Mouse (Mus musculus): ENCODE results near the gene Gmpr2. TPM values are rescaled to one million over a fixed set of nuclear protein-coding genes. Genes with fewer than 3 reads are reported as not detected.

Gene Gmpr2
- polyA plus RNA-seq (2014; fragmentation: Illumina TruSeq; extraction: RNeasy Lipid Tissue Mini Kit (QIAGEN cat#74804)), result 28.1 TPM

DNA sequence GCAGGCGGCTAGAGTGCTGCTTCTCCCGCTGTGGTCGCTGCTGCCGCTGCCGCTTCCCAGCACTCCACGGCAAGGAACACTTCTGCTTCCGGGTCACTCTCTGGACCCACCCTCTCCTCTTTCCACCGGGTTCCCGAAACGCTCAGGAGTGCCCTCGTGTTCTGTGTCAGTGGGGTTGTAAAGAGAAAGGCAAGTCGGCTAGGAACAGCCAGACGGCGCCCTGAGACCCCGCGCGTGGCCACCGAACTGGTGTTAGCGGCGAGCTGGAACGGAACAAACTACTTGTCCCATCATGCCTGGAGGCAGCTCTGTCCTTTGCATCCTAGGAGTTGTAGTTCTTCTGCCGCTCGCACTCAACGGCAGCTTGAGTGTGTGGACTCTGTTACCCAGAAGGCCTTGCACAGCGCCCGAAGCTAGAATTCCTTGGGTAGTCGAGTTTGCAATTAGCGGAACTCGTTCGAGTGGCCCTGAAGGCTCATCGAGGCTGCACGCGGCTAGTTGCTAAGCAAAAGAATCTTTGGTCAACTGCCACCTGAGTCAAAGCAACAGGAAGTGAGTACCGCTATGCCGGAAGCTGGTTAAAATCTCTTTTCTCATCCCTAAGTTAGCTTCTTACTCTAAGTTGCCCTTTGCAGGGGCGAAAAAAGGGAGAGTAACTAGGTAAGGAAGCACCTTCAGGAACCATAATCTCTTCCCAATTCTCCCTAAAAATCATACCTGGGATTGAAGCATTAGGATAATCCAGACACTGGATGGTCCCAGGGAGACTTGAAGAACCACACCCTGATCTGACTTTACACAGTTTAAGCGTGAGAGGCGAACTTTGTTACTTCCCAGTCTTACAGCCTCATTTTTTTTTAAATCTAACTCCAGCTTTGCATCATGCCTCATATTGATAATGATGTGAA is at the start of gene Gmpr2, which contains the start of gene Nedd8:
Gene Gmpr2, plus strand, starts transcription at position 109 of the 908 bp plus-strand sequence.
Gene Nedd8, minus strand, starts transcription at position 292 of the 908 bp plus-strand sequence.

GRCm38 (mm10) chr14:55635523-55636007 is 36.2 kb upstream of the Gmpr2 start, which contains the start of gene Ipo4:
Ipo4 (minus strand) TSS chr14:55635957.

DNA sequence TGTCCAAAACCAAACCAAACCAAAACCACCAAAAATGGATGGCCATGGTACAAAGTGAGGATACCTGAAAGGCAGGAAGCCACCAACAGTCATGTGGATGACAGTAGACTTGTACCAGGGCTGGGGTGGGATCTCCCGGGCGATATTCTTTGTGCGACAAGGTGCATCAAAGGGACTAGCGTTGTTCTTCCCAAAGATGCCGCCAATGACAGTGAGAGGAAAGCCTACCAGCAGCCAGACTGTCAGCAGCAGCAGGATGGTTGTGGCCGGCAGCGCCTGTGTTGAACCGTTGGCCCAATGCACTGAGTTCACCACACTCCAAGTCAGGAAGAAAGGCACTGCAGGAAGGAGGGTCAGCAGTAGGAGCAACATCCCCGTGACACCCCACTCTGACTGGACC is 33.9 kb upstream of the Gmpr2 start, which contains the start of gene Gm49378:
Gene Gm49378, minus strand, starts transcription at position 101 of the 400 bp plus-strand sequence.

GRCm38 (mm10) chr14:55643060-55643907 is 28.5 kb upstream of the Gmpr2 start, which contains the start of gene Tm9sf1:
Tm9sf1 (minus strand) TSS chr14:55643806.

DNA sequence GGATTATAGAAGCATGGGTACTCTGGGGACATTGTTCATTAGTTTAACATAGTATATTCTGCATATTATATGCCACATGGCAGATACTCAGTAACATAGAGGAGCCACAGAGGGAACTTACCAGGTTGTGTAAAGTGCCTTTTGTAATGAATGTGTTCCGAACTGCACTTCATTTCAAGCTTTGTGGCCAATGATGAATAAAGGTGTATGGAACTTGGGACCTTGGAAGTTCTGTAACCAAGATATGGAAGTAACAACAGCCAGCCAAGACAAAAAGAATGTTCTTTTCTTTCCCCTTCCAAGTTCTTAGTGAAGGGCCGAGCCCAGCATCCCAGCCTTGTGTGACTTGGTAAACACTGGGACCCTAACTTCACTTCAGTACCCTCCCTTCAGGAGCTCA is 21.9 kb upstream of the Gmpr2 start, which contains the start of gene Tssk4:
Gene Tssk4, plus strand, starts transcription at position 301 of the 400 bp plus-strand sequence.

DNA sequence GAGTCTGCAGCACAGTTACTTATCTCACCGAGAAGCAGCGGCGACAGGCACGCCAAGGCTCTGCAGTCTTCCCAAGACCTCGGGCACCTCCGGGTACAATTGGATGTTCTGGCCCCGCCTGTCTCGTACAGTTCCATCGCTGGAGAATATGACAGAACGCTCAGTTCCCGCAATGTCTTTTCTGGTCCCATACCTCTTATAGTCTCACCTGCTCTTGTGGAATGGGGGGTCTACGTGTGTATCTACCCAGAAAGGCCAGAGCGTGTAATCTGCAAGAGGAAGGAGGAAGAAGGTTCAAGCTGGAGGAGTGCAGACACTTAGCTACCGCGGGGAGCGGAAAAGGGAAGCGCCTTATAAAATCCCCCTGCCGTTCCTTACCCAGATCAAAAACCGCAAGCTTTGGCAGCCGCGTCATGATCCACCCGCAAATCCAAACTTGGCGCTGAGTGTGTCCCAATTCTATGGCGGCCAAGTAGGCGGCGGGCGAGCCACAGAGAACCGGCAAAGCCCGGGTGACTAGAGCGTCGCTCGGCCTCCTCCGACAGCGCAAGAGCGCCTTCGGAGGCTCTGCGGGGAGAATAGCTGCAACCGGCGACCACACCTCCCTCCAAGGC is 11.7 kb upstream of the Gmpr2 start, which contains the start of gene Mdp1:
Gene Mdp1, minus strand, starts transcription at position 549 of the 614 bp plus-strand sequence.

DNA sequence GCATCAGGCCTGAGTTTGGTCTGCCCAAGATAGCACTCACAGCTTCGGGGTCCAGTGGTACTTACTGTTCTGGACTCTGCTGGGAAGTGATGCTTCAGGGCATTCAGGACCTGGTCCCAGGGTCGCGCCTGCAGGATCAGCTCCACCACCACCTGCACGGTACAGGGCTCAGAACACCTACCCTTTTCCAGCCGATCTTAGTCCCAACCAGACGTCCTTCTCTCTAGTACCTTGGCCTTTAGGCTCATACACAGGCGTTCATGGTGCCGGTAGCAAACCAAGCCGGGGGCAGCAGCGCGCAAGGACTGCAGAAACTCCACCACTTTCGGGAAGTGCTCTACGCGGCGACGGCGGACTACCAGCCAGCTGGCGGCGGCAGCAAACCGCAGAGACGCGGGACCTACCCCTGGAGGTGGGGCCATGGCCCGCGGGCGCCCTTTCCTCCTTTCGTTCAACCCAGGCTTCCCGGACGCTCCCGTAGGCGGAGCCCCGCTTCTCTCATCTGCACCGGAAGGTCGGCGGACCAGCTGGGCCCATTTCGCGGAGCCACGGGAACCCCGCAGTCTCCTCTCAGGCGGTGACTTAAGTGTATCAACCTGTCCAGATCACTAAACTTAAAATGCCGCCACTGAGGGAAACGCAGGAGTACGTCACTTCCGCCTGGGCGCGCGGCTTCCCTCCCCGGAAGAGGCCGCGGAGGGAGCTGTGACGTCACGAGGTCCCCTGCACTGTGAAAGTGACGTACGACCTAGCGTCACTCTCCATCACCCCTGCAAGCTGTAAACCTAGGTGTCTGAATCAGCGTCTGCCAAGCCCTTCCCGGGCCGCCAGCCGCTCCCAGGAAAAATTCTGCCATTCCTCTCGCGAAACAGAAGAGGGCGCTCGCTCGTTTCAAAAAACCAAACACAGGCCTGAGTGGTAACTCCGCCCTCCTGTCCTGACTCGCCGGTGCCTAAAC is 9.7 kb downstream of the Gmpr2 start, which contains the start of gene Tinf2:
Gene Tinf2, minus strand, starts transcription at position 661 of the 958 bp plus-strand sequence.

DNA sequence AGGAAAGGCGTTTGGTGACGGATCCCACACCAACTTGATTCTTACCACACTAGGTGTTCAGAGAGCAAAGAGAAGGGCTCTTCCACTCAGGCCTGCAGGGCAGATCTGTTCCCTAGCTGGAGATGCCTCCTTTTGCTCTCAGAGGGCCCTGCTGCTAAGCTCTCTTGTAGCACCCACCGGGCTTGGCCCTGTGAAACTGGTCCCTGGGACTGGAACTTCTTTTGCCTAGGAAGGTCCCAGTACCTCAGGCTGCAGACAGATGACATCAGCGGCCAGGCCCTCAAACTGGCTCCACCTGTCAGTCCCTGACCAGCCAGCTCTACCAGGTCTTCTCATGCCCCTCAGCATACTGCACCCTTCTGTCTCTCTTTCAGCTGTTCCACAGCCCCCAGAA is 42.0 kb downstream of the Gmpr2 start, which contains the start of gene Tgm1:
Gene Tgm1, minus strand, starts transcription at position 198 of the 394 bp plus-strand sequence.

GRCm38 (mm10) chr14:55721700-55722437 is 50.1 kb downstream of the Gmpr2 start, which contains the start of gene Rabggta:
Rabggta (minus strand) TSS chr14:55722263.

Other genes starting within 250 kb of the Gmpr2 start
- 25.6 TPM for gene Dhrs4, start 193.2 kb upstream of the Gmpr2 start, polyA plus RNA-seq (2014; fragmentation: Illumina TruSeq; extraction: RNeasy Lipid Tissue Mini Kit (QIAGEN cat#74804))
- gene Carmil3, start 181.3 kb upstream of the Gmpr2 start, polyA plus RNA-seq (2014; fragmentation: Illumina TruSeq; extraction: RNeasy Lipid Tissue Mini Kit (QIAGEN cat#74804)), result 0.17 TPM
- not detected for gene Cpne6, start 161.5 kb upstream of the Gmpr2 start, polyA plus RNA-seq (2014; fragmentation: Illumina TruSeq; extraction: RNeasy Lipid Tissue Mini Kit (QIAGEN cat#74804))
- gene Nrl, start 147.0 kb upstream of the Gmpr2 start, polyA plus RNA-seq (2014; fragmentation: Illumina TruSeq; extraction: RNeasy Lipid Tissue Mini Kit (QIAGEN cat#74804)), result not detected
- gene Pck2, start 131.7 kb upstream of the Gmpr2 start, polyA plus RNA-seq (2014; fragmentation: Illumina TruSeq; extraction: RNeasy Lipid Tissue Mini Kit (QIAGEN cat#74804)), result 10.0 TPM
- 8.8 TPM for gene Dcaf11, start 111.9 kb upstream of the Gmpr2 start, polyA plus RNA-seq (2014; fragmentation: Illumina TruSeq; extraction: RNeasy Lipid Tissue Mini Kit (QIAGEN cat#74804))
- gene A730061H03Rik, start 111.5 kb upstream of the Gmpr2 start, polyA plus RNA-seq (2014; fragmentation: Illumina TruSeq; extraction: RNeasy Lipid Tissue Mini Kit (QIAGEN cat#74804)), result not detected
- not detected for gene Fitm1, start 96.3 kb upstream of the Gmpr2 start, polyA plus RNA-seq (2014; fragmentation: Illumina TruSeq; extraction: RNeasy Lipid Tissue Mini Kit (QIAGEN cat#74804))
- 115 TPM for gene Psme1, start 93.8 kb upstream of the Gmpr2 start, polyA plus RNA-seq (2014; fragmentation: Illumina TruSeq; extraction: RNeasy Lipid Tissue Mini Kit (QIAGEN cat#74804))
- 2.7 TPM for gene Emc9, start 86.6 kb upstream of the Gmpr2 start, polyA plus RNA-seq (2014; fragmentation: Illumina TruSeq; extraction: RNeasy Lipid Tissue Mini Kit (QIAGEN cat#74804))
- gene Psme2, start 80.8 kb upstream of the Gmpr2 start, polyA plus RNA-seq (2014; fragmentation: Illumina TruSeq; extraction: RNeasy Lipid Tissue Mini Kit (QIAGEN cat#74804)), result 87.7 TPM
- 2.5 TPM for gene Rnf31, start 80.2 kb upstream of the Gmpr2 start, polyA plus RNA-seq (2014; fragmentation: Illumina TruSeq; extraction: RNeasy Lipid Tissue Mini Kit (QIAGEN cat#74804))
- gene Irf9, start 68.4 kb upstream of the Gmpr2 start, polyA plus RNA-seq (2014; fragmentation: Illumina TruSeq; extraction: RNeasy Lipid Tissue Mini Kit (QIAGEN cat#74804)), result 37.8 TPM
- 0.77 TPM for gene Rec8, start 53.9 kb upstream of the Gmpr2 start, polyA plus RNA-seq (2014; fragmentation: Illumina TruSeq; extraction: RNeasy Lipid Tissue Mini Kit (QIAGEN cat#74804))
- gene Ipo4, start 36.0 kb upstream of the Gmpr2 start, polyA plus RNA-seq (2014; fragmentation: Illumina TruSeq; extraction: RNeasy Lipid Tissue Mini Kit (QIAGEN cat#74804)), result 11.5 TPM
- 0.60 TPM for gene Gm49378, start 34.0 kb upstream of the Gmpr2 start, polyA plus RNA-seq (2014; fragmentation: Illumina TruSeq; extraction: RNeasy Lipid Tissue Mini Kit (QIAGEN cat#74804))
- 44.3 TPM for gene Tm9sf1, start 28.1 kb upstream of the Gmpr2 start, polyA plus RNA-seq (2014; fragmentation: Illumina TruSeq; extraction: RNeasy Lipid Tissue Mini Kit (QIAGEN cat#74804))
- not detected for gene Tssk4, start 21.8 kb upstream of the Gmpr2 start, polyA plus RNA-seq (2014; fragmentation: Illumina TruSeq; extraction: RNeasy Lipid Tissue Mini Kit (QIAGEN cat#74804))
- gene Mdp1, start 11.4 kb upstream of the Gmpr2 start, polyA plus RNA-seq (2014; fragmentation: Illumina TruSeq; extraction: RNeasy Lipid Tissue Mini Kit (QIAGEN cat#74804)), result 13.6 TPM
- gene Nedd8, start 183 bp downstream of the Gmpr2 start, polyA plus RNA-seq (2014; fragmentation: Illumina TruSeq; extraction: RNeasy Lipid Tissue Mini Kit (QIAGEN cat#74804)), result 46.6 TPM
- gene Tinf2, start 9.9 kb downstream of the Gmpr2 start, polyA plus RNA-seq (2014; fragmentation: Illumina TruSeq; extraction: RNeasy Lipid Tissue Mini Kit (QIAGEN cat#74804)), result 11.2 TPM
- not detected for gene Tgm1, start 42.0 kb downstream of the Gmpr2 start, polyA plus RNA-seq (2014; fragmentation: Illumina TruSeq; extraction: RNeasy Lipid Tissue Mini Kit (QIAGEN cat#74804))
- 0.40 TPM for gene Rabggta, start 50.3 kb downstream of the Gmpr2 start, polyA plus RNA-seq (2014; fragmentation: Illumina TruSeq; extraction: RNeasy Lipid Tissue Mini Kit (QIAGEN cat#74804))
- gene Dhrs1, start 73.7 kb downstream of the Gmpr2 start, polyA plus RNA-seq (2014; fragmentation: Illumina TruSeq; extraction: RNeasy Lipid Tissue Mini Kit (QIAGEN cat#74804)), result 8.2 TPM
- gene Nop9, start 73.8 kb downstream of the Gmpr2 start, polyA plus RNA-seq (2014; fragmentation: Illumina TruSeq; extraction: RNeasy Lipid Tissue Mini Kit (QIAGEN cat#74804)), result 6.1 TPM
- gene Cideb, start 86.5 kb downstream of the Gmpr2 start, polyA plus RNA-seq (2014; fragmentation: Illumina TruSeq; extraction: RNeasy Lipid Tissue Mini Kit (QIAGEN cat#74804)), result not detected
- gene Ltb4r2, start 89.5 kb downstream of the Gmpr2 start, polyA plus RNA-seq (2014; fragmentation: Illumina TruSeq; extraction: RNeasy Lipid Tissue Mini Kit (QIAGEN cat#74804)), result not detected
- not detected for gene Ltb4r1, start 94.0 kb downstream of the Gmpr2 start, polyA plus RNA-seq (2014; fragmentation: Illumina TruSeq; extraction: RNeasy Lipid Tissue Mini Kit (QIAGEN cat#74804))
- not detected for gene Adcy4, start 112.2 kb downstream of the Gmpr2 start, polyA plus RNA-seq (2014; fragmentation: Illumina TruSeq; extraction: RNeasy Lipid Tissue Mini Kit (QIAGEN cat#74804))
- not detected for gene Ripk3, start 116.9 kb downstream of the Gmpr2 start, polyA plus RNA-seq (2014; fragmentation: Illumina TruSeq; extraction: RNeasy Lipid Tissue Mini Kit (QIAGEN cat#74804))
- 3.0 TPM for gene Nfatc4, start 151.2 kb downstream of the Gmpr2 start, polyA plus RNA-seq (2014; fragmentation: Illumina TruSeq; extraction: RNeasy Lipid Tissue Mini Kit (QIAGEN cat#74804))
- 1.1 TPM for gene Nynrin, start 182.1 kb downstream of the Gmpr2 start, polyA plus RNA-seq (2014; fragmentation: Illumina TruSeq; extraction: RNeasy Lipid Tissue Mini Kit (QIAGEN cat#74804))
- gene Cbln3, start 212.5 kb downstream of the Gmpr2 start, polyA plus RNA-seq (2014; fragmentation: Illumina TruSeq; extraction: RNeasy Lipid Tissue Mini Kit (QIAGEN cat#74804)), result 0.14 TPM
- 13.0 TPM for gene Khnyn, start 213.0 kb downstream of the Gmpr2 start, polyA plus RNA-seq (2014; fragmentation: Illumina TruSeq; extraction: RNeasy Lipid Tissue Mini Kit (QIAGEN cat#74804))
- gene Sdr39u1, start 228.4 kb downstream of the Gmpr2 start, polyA plus RNA-seq (2014; fragmentation: Illumina TruSeq; extraction: RNeasy Lipid Tissue Mini Kit (QIAGEN cat#74804)), result 8.0 TPM